Mouse (Mus musculus): ENCODE measurements around the gene Frmd4a. TPM values are rescaled to one million over a fixed set of nuclear protein-coding genes. Genes with fewer than 3 reads are reported as not detected.
"Not testable (repeated sequence)": the region's sequence is repeated elsewhere in the genome, so short reads cannot be mapped to it uniquely, and the experiment has no call there.

Frmd4a gene
- polyA plus RNA-seq, 1 experiment: 7.7 TPM

DNA sequence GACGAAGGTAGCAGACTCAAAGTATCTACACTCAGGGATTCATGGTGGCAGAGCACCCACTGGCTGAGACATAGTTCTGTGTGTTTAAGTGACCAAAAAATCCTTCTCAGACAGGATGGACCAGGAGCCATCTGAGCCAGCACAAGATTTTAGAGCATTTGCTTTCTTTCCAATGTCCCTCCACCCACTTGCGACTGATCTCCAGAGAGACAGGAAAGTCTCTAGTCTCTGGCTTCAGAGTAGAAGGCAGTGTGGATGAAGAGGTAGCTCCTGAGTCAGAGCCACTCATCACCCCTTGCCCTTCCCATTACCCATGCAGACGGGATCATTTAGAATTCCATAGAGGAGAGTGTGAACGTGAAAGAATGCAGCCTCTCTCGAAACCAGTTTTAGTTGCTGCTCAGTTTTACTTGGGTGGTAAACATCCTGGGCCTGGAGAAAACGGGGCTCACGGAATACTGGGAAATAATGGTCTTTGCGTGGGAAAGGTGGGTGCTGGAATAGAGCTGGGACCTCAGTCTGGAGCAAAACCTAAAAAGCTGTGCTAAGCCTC, 541.2 kb downstream of the Frmd4a start:
- Histone ChIP-seq H3K4me1 (peaks cover 75% of the 10 kb centered on the region), H3K36me3 (replicated peaks; ENCODE audit: low read length) (peaks cover 16% of the 10 kb centered on the region), H3K4me3 (replicated peaks) (peak overlapping the region; percentile 98), H3K27me3 (replicated peaks) (no peaks in the 10 kb centered on the region), H3K9me3 (no peaks in the 10 kb centered on the region)
- no peak for TF ChIP-seq FLI1 (IDR thresholded peaks at IDR 0.05; ENCODE audit: low read length)
- TF ChIP-seq GATA1 (IDR thresholded peaks at IDR 0.05; ENCODE audit: borderline replicate concordance, low read length): no peak

GRCm38 (mm10) chr2:4559211-4559882, 541.8 kb downstream of the Frmd4a start:
- Histone ChIP-seq H3K27me3 (replicated peaks) (no peaks in the 10 kb centered on the region), H3K4me1 (peaks cover 79% of the 10 kb centered on the region), H3K9me3 (no peaks in the 10 kb centered on the region), H3K36me3 (replicated peaks; ENCODE audit: low read length) (peaks cover 21% of the 10 kb centered on the region), H3K4me3 (replicated peaks) (peak overlapping the region; percentile 98)
- no peak for TF ChIP-seq GATA1 (IDR thresholded peaks at IDR 0.05; ENCODE audit: borderline replicate concordance, low read length)
- TF ChIP-seq FLI1 (IDR thresholded peaks at IDR 0.05; ENCODE audit: low read length): 0 out of 2 replicates have a peak, but pooled peaks have one; percentile 30

DNA sequence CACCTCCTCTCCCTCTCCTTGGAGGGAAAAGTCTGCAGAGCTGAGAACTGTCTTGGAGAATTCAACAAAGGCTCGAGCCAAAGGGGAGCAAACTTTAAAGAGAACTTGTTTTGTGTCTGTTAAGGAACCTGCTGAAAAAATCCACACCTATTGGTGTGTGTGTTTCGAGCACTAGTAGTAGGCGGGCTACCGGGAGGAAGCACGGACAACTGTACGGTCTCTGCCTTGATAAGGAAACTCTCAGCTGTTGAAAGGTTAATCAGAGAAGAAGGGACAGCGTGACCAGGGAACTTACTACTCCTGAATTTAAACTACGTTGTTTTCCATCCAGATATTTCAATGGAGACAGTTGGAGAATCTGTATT, 542.3 kb downstream of the Frmd4a start:
- Histone ChIP-seq H3K4me1 (peaks cover 81% of the 10 kb centered on the region), H3K27me3 (replicated peaks) (no peaks in the 10 kb centered on the region), H3K9me3 (no peaks in the 10 kb centered on the region), H3K36me3 (replicated peaks; ENCODE audit: low read length) (peaks cover 27% of the 10 kb centered on the region), H3K4me3 (replicated peaks) (peak overlapping the region; percentile 98)
- TF ChIP-seq GATA1 (IDR thresholded peaks at IDR 0.05; ENCODE audit: borderline replicate concordance, low read length) (no peak), FLI1 (IDR thresholded peaks at IDR 0.05; ENCODE audit: low read length) (no peak)

DNA sequence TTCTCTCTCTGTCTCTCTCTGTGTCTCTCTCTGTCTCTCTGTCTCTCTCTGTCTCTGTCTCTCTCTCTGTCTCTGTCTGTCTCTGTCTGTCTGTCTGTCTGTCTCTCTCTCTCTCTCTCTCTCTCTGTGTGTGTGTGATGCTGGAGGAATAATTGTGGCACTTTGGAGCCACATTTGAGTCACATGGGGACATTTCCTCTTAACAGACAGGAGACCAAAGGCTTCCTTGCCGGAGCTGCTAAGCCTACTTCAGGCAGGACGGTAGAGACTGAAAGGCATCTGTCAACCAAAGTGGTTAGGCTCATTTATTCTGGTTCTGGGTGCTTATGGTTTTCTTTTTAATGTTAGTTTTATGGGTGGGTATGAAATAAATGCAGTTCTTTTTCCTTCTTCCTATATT, 543.0 kb downstream of the Frmd4a start:
- Histone ChIP-seq H3K36me3 (replicated peaks; ENCODE audit: low read length) (peaks cover 32% of the 10 kb centered on the region), H3K4me1 (peaks cover 81% of the 10 kb centered on the region), H3K4me3 (replicated peaks) (peak overlapping the region; percentile 98)
- H3K27me3 ChIP-seq (replicated peaks); H3K9me3 ChIP-seq: not testable (repeated sequence)

- H3K36me3 ChIP-seq (replicated peaks; ENCODE audit: low read length): peaks cover 39% of the 10 kb centered on the region
- peaks cover 81% of the 10 kb centered on the region for H3K4me1 ChIP-seq
- peak overlapping the region; percentile 98 for H3K4me3 ChIP-seq (replicated peaks)
- H3K27me3 ChIP-seq (replicated peaks): no peaks in the 10 kb centered on the region
- H3K9me3 ChIP-seq: no peaks in the 10 kb centered on the region
- TF ChIP-seq FLI1 (IDR thresholded peaks at IDR 0.05; ENCODE audit: low read length) (no peak), GATA1 (IDR thresholded peaks at IDR 0.05; ENCODE audit: borderline replicate concordance, low read length) (peak; percentile 93; the same call in 2 of the 3 replicates)
Measured at GRCm38 (mm10) chr2:4561196-4561595, 543.7 kb downstream of the Frmd4a start.

GRCm38 (mm10) chr2:4562373-4562772, 544.9 kb downstream of the Frmd4a start:
- no peak for TF ChIP-seq FLI1 (IDR thresholded peaks at IDR 0.05; ENCODE audit: low read length)
- TF ChIP-seq GATA1 (IDR thresholded peaks at IDR 0.05; ENCODE audit: borderline replicate concordance, low read length): no peak
- H3K9me3 ChIP-seq: no peaks in the 10 kb centered on the region
- H3K36me3 ChIP-seq (replicated peaks; ENCODE audit: low read length): peaks cover 50% of the 10 kb centered on the region
- peaks cover 81% of the 10 kb centered on the region for H3K4me1 ChIP-seq
- H3K27me3 ChIP-seq (replicated peaks): no peaks in the 10 kb centered on the region
- peak overlapping the region; percentile 98 for H3K4me3 ChIP-seq (replicated peaks)

GRCm38 (mm10) chr2:4562826-4563225, 545.3 kb downstream of the Frmd4a start:
- Histone ChIP-seq H3K27me3 (replicated peaks) (no peaks in the 10 kb centered on the region), H3K4me1 (peaks cover 81% of the 10 kb centered on the region), H3K36me3 (replicated peaks; ENCODE audit: low read length) (peaks cover 55% of the 10 kb centered on the region), H3K9me3 (no peaks in the 10 kb centered on the region), H3K4me3 (replicated peaks) (peak overlapping the region; percentile 98)
- no peak for TF ChIP-seq GATA1 (IDR thresholded peaks at IDR 0.05; ENCODE audit: borderline replicate concordance, low read length)
- no peak for TF ChIP-seq FLI1 (IDR thresholded peaks at IDR 0.05; ENCODE audit: low read length)

DNA sequence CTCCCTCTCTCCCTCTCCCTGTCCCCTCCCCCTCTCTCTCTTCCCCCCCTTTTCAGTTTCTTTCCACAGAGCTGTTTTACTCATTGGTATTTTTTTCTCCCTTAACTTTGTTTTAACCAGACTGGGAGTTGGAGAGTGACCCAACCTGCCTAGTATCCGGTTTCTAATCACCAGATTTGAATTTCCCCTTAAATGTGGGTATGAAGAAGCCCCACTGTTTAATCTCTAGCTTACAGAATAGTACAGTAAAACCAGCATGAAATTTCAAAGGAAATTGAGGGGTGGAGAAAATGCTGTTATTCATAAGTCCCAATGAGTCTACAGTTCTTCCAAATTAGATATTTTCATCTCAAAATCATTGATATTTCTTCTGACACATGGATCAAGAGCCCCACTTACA, 545.8 kb downstream of the Frmd4a start:
- no peak for TF ChIP-seq FLI1 (IDR thresholded peaks at IDR 0.05; ENCODE audit: low read length)
- no peak for TF ChIP-seq GATA1 (IDR thresholded peaks at IDR 0.05; ENCODE audit: borderline replicate concordance, low read length)
- H3K4me3 ChIP-seq (replicated peaks): peak overlapping the region; percentile 98
- no peaks in the 10 kb centered on the region for H3K9me3 ChIP-seq
- peaks cover 81% of the 10 kb centered on the region for H3K4me1 ChIP-seq
- peaks cover 58% of the 10 kb centered on the region for H3K36me3 ChIP-seq (replicated peaks; ENCODE audit: low read length)
- H3K27me3 ChIP-seq (replicated peaks): no peaks in the 10 kb centered on the region

GRCm38 (mm10) chr2:4566260-4566955, 548.9 kb downstream of the Frmd4a start:
- TF ChIP-seq GATA1 (IDR thresholded peaks at IDR 0.05; ENCODE audit: borderline replicate concordance, low read length) (no peak), FLI1 (IDR thresholded peaks at IDR 0.05; ENCODE audit: low read length) (no peak)
- peaks cover 99% of the 10 kb centered on the region for H3K4me1 ChIP-seq
- H3K27me3 ChIP-seq (replicated peaks): no peaks in the 10 kb centered on the region
- no peaks in the 10 kb centered on the region for H3K9me3 ChIP-seq
- peak overlapping the region; percentile 53 for H3K4me3 ChIP-seq (replicated peaks)
- H3K36me3 ChIP-seq (replicated peaks; ENCODE audit: low read length): peaks cover 89% of the 10 kb centered on the region
